Mouse (Mus musculus) forebrain, postnatal 0 days (tissue): ENCODE data around the gene Crispld2. TPM values are rescaled to one million over a fixed set of nuclear protein-coding genes. Genes with fewer than 3 reads are reported as not detected.

Experiments used
- ATAC-seq: fragments of 200-750 bp; cut with Nextera tagmentation; 2 replicates; pipeline ENCODE4 v1.8.0; 2017; ENCODE audit warnings: mild to moderate bottlenecking, moderate library complexity
- DNase-seq: peaks from one replicate; pipeline ENCODE4 v3.0.0-alpha.2; 2015
- H3K27ac ChIP-seq: fragments of 300-500 bp; sonication (generic); 2 replicates; pipeline ENCODE4 v1.5.1; 2014; ENCODE audit warnings: low read depth, mild to moderate bottlenecking, antibody characterized with exemption, low read length, moderate library complexity, mixed read lengths
- H3K27me3 ChIP-seq: fragments of 300-500 bp; sonication (generic); 2 replicates; pipeline ENCODE4 v1.6.1; 2014; ENCODE audit warnings: mild to moderate bottlenecking, low read length, mixed read lengths; ENCODE audit not compliant: insufficient read depth
- H3K36me3 ChIP-seq: fragments of 300-500 bp; sonication (generic); 2 replicates; pipeline ENCODE4 v1.6.1; 2014; ENCODE audit warnings: mild to moderate bottlenecking, moderate library complexity; ENCODE audit not compliant: insufficient read depth
- H3K4me1 ChIP-seq: fragments of 300-500 bp; sonication (generic); 2 replicates; pipeline ENCODE4 v1.6.1; 2014; ENCODE audit warnings: antibody characterized with exemption; ENCODE audit not compliant: insufficient read depth
- H3K4me2 ChIP-seq: fragments of 300-500 bp; sonication (generic); 2 replicates; pipeline ENCODE4 v1.6.1; 2014; ENCODE audit warnings: low read depth, mild to moderate bottlenecking, moderate library complexity
- H3K4me3 ChIP-seq: fragments of 300-500 bp; sonication (generic); 2 replicates; pipeline ENCODE4 v1.5.1; 2014; ENCODE audit warnings: low read depth, low read length, mixed read lengths
- H3K9ac ChIP-seq: fragments of 300-500 bp; sonication (generic); 2 replicates; pipeline ENCODE4 v1.6.1; 2014; ENCODE audit warnings: mild to moderate bottlenecking
- H3K9me3 ChIP-seq: fragments of 300-500 bp; sonication (generic); 2 replicates; pipeline ENCODE4 v1.6.1; 2016; ENCODE audit warnings: low read length
- CTCF ChIP-seq: sonication (generic); IDR thresholded peaks from 2 replicates; pipeline ENCODE4 v1.5.1; 2016; ENCODE audit warnings: antibody characterized with exemption, control low read depth, low read depth
- WGBS: fragments of 180-500 bp; shearing (Covaris S2); extraction: QIAGEN DNeasy Blood & Tissue Kit; methylation state at CpG from one replicate; pipeline ENCODE4 v1.1.7; 2014; 5-methylcytosine and 5-hydroxymethylcytosine counted together
- polyA plus RNA-seq: library from polyadenylated mRNA; unstranded; fragments of >200 nt; fragmentation: Nextera tagmentation; extraction: Ambion mirVana; gene quantifications from 2 replicates; pipeline ENCODE4 v1.2.1, GENCODE M21; 2015
- total RNA-seq: library from RNA; depleted of rRNA; stranded (reverse); fragments of >200 nt; gene quantifications from 2 replicates; pipeline ENCODE4 v1.2.3, GENCODE M21; 2014

The Crispld2 gene
- total and polyA plus RNA-seq, 2 experiments from 2014 or later, result 2.5 to 11.0 TPM

DNA sequence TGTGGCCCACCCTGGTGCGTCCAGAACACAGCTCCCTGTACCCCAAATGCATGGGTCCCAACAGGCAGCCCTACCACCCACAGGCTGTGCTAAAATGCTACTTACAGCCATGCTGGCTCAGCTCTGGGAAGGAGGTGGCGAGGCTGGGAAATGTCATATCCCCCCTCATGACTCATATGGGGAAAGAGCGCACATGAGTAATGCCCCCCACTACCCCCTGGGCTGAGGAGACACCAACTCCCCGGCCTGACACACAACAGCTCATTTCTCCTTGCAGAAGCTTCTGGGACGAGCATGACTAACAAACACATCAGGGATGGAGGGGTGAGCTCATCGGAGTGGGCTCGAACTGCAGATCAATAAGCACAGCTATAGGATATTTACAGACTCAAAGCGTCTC, 73.4 kb downstream of the Crispld2 start:
- no peak overlapping the region for H3K9ac ChIP-seq
- H3K27ac ChIP-seq, result no peak overlapping the region
- no peak overlapping the region for H3K4me3 ChIP-seq
- no peaks in the 10 kb centered on the region for H3K36me3 ChIP-seq
- no peaks in the 10 kb centered on the region for H3K27me3 ChIP-seq
- 93% methylated on average over 8 of the region's 8 CpGs for WGBS
- H3K9me3 ChIP-seq, result no peaks in the 10 kb centered on the region
- ATAC-seq, result no peak
- no peaks in the 10 kb centered on the region for H3K4me1 ChIP-seq
- H3K4me2 ChIP-seq, result no peak overlapping the region
- no peak for DNase-seq
- TF ChIP-seq CTCF, result no peak

DNA sequence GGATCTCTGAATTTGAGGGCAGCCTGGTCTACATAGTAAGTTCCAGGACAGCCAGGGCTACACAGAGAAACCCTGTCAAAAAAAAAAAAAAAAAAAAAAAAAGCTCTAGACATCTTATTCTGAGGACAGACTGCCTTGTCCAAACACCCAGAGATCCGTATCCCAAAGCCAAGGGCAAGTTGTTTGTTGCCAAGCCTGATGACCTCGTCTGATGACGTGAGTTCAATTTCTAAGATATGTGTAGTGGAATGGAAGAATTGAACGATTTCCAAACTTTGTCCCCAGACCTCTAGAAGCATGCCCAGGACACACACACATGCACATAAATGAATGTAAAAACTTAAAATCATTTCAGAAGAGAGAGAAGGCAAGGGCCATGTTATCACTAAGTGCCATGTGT, 74.0 kb downstream of the Crispld2 start:
- Histone ChIP-seq H3K9ac (no peak overlapping the region), H3K9me3 (no peaks in the 10 kb centered on the region), H3K4me1 (no peaks in the 10 kb centered on the region), H3K27me3 (no peaks in the 10 kb centered on the region), H3K4me3 (no peak overlapping the region), H3K4me2 (no peak overlapping the region), H3K27ac (no peak overlapping the region), H3K36me3 (no peaks in the 10 kb centered on the region)
- DNase-seq (no peak), ATAC-seq (no peak)
- no peak for TF ChIP-seq CTCF
- 74% methylated on average over 4 of the region's 4 CpGs for WGBS

DNA sequence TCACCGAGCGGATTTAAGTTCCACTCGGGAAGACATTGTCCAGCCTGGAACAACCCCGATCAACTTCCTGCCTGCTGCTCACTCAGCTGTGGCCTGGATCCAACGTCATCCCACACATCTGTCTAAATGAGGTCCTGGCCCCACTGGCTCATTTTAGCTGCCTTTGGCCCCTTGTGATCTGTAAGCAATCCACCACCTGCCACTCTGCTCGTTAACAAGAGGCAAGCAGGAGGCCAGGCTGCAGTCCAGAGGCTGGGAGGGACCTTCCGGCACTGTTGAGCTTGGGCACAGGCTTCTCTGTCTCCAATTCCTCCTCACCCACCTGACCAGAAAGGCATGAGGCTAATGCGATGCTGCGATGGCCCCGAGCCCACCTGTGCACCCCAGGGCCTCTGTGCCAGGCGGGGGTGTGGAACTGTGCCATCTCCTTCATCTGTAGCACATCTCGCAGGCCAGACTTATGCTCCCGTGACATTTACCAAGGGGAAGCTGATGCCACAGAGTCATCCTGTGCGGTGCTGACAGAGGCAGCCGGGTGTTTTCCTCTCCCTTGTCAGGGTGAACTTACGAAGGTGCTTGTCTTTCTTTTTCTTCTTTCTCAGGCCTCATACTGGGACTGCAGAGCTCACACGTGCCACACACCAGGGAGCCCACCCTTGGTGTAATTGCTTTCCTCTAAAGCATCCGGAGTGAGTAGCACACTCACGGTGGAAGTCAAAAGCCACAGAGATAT, 75.9 kb downstream of the Crispld2 start:
- Histone ChIP-seq H3K4me1 (no peaks in the 10 kb centered on the region), H3K4me3 (no peak overlapping the region), H3K4me2 (no peak overlapping the region), H3K27ac (no peak overlapping the region), H3K9ac (no peak overlapping the region), H3K36me3 (no peaks in the 10 kb centered on the region), H3K27me3 (no peaks in the 10 kb centered on the region), H3K9me3 (no peaks in the 10 kb centered on the region)
- 60% methylated on average over 19 of the region's 19 CpGs for WGBS
- DNase-seq, result no peak
- ATAC-seq, result no peak
- no peak for TF ChIP-seq CTCF

DNA sequence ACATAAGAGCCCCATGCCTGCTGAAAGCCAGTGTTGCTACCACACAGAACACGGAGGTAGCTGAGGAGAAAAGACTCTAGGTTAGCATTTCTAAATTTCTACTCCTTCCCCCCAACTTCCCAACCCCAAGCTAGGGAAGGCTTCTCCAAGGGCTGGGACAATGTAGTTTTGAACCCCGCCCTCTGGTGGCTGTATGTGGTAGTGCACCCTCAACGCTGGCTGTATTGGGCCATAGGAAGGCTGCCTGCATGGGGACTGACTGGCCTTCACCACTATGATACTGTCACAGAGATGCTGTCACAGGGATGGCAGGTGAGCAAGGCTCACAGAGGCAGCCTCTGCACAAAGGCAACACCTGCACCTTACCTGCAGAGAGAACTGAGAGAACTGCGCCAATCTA, 79.4 kb downstream of the Crispld2 start:
- DNase-seq (peak; percentile 87), ATAC-seq (peak; percentile 85)
- H3K4me3 ChIP-seq, result no peak overlapping the region
- 29% methylated on average over 4 of the region's 4 CpGs for WGBS
- H3K36me3 ChIP-seq, result no peaks in the 10 kb centered on the region
- peak; percentile 97 for TF ChIP-seq CTCF
- no peak overlapping the region for H3K9ac ChIP-seq
- H3K4me1 ChIP-seq, result no peaks in the 10 kb centered on the region
- no peak overlapping the region for H3K4me2 ChIP-seq
- no peaks in the 10 kb centered on the region for H3K9me3 ChIP-seq
- no peaks in the 10 kb centered on the region for H3K27me3 ChIP-seq
- no peak overlapping the region for H3K27ac ChIP-seq

DNA sequence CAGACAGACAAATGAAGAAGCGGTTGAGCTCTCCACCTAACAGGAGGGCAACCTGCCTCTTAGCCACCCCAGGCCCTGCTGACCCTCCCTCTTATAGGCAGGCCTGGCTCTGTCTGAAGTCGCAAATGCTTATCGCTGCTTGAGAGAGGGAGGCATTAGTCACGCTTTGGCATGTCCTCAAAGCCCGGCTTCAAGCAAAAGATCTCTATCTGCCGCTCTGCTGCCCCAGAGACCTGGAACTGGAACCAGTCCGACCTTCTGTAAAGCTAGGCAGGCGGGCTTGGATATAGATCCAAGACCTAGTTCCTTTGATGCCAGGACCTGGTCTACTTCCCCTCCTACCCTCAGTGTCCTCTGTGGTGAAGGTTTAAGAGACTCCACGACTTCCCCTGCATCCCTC, 80.0 kb downstream of the Crispld2 start:
- WGBS, result 74% methylated on average over 9 of the region's 9 CpGs
- H3K27ac ChIP-seq, result no peak overlapping the region
- no peak overlapping the region for H3K9ac ChIP-seq
- no peak overlapping the region for H3K4me2 ChIP-seq
- no peaks in the 10 kb centered on the region for H3K36me3 ChIP-seq
- no peaks in the 10 kb centered on the region for H3K9me3 ChIP-seq
- ATAC-seq (no peak), DNase-seq (no peak)
- no peaks in the 10 kb centered on the region for H3K4me1 ChIP-seq
- H3K4me3 ChIP-seq, result no peak overlapping the region
- no peak for TF ChIP-seq CTCF
- H3K27me3 ChIP-seq, result no peaks in the 10 kb centered on the region

DNA sequence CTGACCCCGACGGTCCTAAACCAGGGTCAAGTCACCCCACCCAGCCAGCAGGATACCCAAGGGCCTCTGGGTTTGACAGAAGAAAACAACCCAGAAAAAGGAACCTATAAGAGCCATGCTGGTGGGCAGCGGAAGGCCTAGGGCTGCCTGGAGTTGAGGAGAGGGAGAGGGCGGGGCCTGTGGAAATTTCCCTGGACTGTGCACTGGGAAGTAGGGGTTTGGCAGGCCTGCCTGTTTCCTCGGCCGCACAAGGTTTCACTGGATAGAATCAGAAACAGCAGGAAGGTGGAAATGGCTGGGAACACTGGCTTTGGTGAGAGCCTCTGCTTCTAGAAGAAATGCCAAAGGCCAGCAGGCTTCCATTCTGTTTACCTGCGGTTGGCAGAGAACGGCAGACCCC, 80.6 kb downstream of the Crispld2 start:
- ATAC-seq (no peak), DNase-seq (no peak)
- no peaks in the 10 kb centered on the region for H3K36me3 ChIP-seq
- WGBS, result 83% methylated on average over 8 of the region's 8 CpGs
- H3K27ac ChIP-seq, result no peak overlapping the region
- no peaks in the 10 kb centered on the region for H3K9me3 ChIP-seq
- H3K4me3 ChIP-seq, result no peak overlapping the region
- H3K27me3 ChIP-seq, result no peaks in the 10 kb centered on the region
- TF ChIP-seq CTCF, result no peak
- H3K4me1 ChIP-seq, result no peaks in the 10 kb centered on the region
- no peak overlapping the region for H3K9ac ChIP-seq
- no peak overlapping the region for H3K4me2 ChIP-seq

DNA sequence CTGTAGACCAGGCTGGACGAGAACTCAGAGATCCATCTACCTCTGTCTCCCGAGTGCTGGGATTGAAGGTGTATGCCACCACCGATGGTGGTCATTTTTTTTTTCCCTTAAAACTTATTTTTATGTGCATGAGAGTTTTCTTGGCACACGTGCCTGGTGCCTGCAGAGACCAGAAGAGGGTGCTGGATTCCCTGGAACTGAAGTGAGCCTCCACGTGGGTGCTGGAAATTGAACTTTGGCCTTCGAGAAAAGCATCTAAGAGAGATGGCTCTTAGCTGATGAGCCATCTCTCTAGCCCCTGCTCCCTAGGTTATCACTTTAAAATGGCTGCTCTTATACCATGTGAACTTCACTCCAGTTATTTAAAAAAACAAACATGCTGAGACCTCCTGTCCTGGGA, 82.3 kb downstream of the Crispld2 start:
- no peaks in the 10 kb centered on the region for H3K36me3 ChIP-seq
- 69% methylated on average over 6 of the region's 6 CpGs for WGBS
- DNase-seq, result no peak
- TF ChIP-seq CTCF, result no peak
- H3K9ac ChIP-seq, result no peak overlapping the region
- no peak for ATAC-seq
- H3K9me3 ChIP-seq, result no peaks in the 10 kb centered on the region
- H3K27ac ChIP-seq, result no peak overlapping the region
- H3K27me3 ChIP-seq, result no peaks in the 10 kb centered on the region
- H3K4me1 ChIP-seq, result no peaks in the 10 kb centered on the region
- no peak overlapping the region for H3K4me3 ChIP-seq
- H3K4me2 ChIP-seq, result no peak overlapping the region
